Mouse (Mus musculus) megakaryocyte, embryonic 14.5 days (primary cell): Measurements from ENCODE around the gene Atf3. TPM values are rescaled to one million over a fixed set of nuclear protein-coding genes. Genes with fewer than 3 reads are reported as not detected.
A peak's percentile ranks its signal among the peaks of the same experiment; 100 is the strongest.

Source experiments
- H3K27me3 ChIP-seq: replicated peaks from 2 replicates; pipeline ENCODE3; 2012; ENCODE audit warnings: inconsistent platforms
- H3K36me3 ChIP-seq: replicated peaks from 2 replicates; pipeline ENCODE3; 2012; ENCODE audit warnings: low read length, inconsistent platforms, mixed read lengths
- H3K4me1 ChIP-seq: 2 replicates; pipeline ENCODE4 v1.6.1; 2012; ENCODE audit warnings: inconsistent platforms
- H3K4me3 ChIP-seq: replicated peaks from 2 replicates; pipeline ENCODE3; 2012; ENCODE audit warnings: moderate library complexity, mild to moderate bottlenecking, inconsistent platforms
- H3K9me3 ChIP-seq: 2 replicates; pipeline ENCODE4 v1.6.1; 2012; ENCODE audit warnings: inconsistent platforms
- FLI1 ChIP-seq: IDR thresholded peaks from 2 replicates; pipeline ENCODE4 v1.6.1; 2012; ENCODE audit warnings: low read length, inconsistent platforms, mixed read lengths
- GATA1 ChIP-seq: IDR thresholded peaks from 3 replicates; pipeline ENCODE4 v1.6.1; 2012; ENCODE audit warnings: mixed read lengths, low read length, inconsistent platforms, borderline replicate concordance
- polyA plus RNA-seq: library from polyadenylated mRNA; stranded (reverse); fragments of >175 nt; gene quantifications from 2 replicates; pipeline ENCODE4 v1.2.3, GENCODE M21; 2012; ENCODE audit warnings: low replicate concordance; ENCODE audit not compliant: insufficient read depth

The Atf3 gene
- polyA plus RNA-seq, 1 experiment, result 9.5 TPM

- H3K27me3 ChIP-seq, result peaks cover 77% of the 10 kb centered on the region
- no peaks in the 10 kb centered on the region for H3K36me3 ChIP-seq
- H3K4me3 ChIP-seq, result no peak overlapping the region
- peaks cover 24% of the 10 kb centered on the region for H3K4me1 ChIP-seq
- H3K9me3 ChIP-seq, result no peaks in the 10 kb centered on the region
- TF ChIP-seq GATA1, result no peak
These were observed 38.3 kb upstream of the Atf3 start for GRCm38 (mm10) chr1:191256134-191256533.

- no peaks in the 10 kb centered on the region for H3K9me3 ChIP-seq
- H3K4me1 ChIP-seq, result peaks cover 22% of the 10 kb centered on the region
- no peaks in the 10 kb centered on the region for H3K36me3 ChIP-seq
- TF ChIP-seq GATA1 (no peak), FLI1 (no peak)
- H3K4me3 ChIP-seq, result peak overlapping the region; percentile 15
- peaks cover 67% of the 10 kb centered on the region for H3K27me3 ChIP-seq
These were observed 36.6 kb upstream of the Atf3 start for GRCm38 (mm10) chr1:191254448-191254847.

GRCm38 (mm10) chr1:191253636-191254035 lies 35.8 kb upstream of the Atf3 start:
- Histone ChIP-seq H3K4me1 (peaks cover 17% of the 10 kb centered on the region; the same call in 1 of the 2 replicates), H3K36me3 (no peaks in the 10 kb centered on the region)
- TF ChIP-seq GATA1, result no peak
- no peak for TF ChIP-seq FLI1

GRCm38 (mm10) chr1:191249975-191250374 lies 32.1 kb upstream of the Atf3 start:
- TF ChIP-seq FLI1 (no peak), GATA1 (no peak)
- Histone ChIP-seq H3K27me3 (peaks cover 26% of the 10 kb centered on the region), H3K9me3 (peaks cover 8% of the 10 kb centered on the region), H3K36me3 (peaks cover 4% of the 10 kb centered on the region), H3K4me1 (peaks cover 19% of the 10 kb centered on the region; the same call in 1 of the 2 replicates), H3K4me3 (peak overlapping the region; percentile 64)

More at GRCm38 (mm10) chr1:191253636-191254035, 35.8 kb upstream of the Atf3 start:
- H3K9me3 ChIP-seq, result no peaks in the 10 kb centered on the region
- no peak overlapping the region for H3K4me3 ChIP-seq
- H3K27me3 ChIP-seq, result peaks cover 59% of the 10 kb centered on the region

GRCm38 (mm10) chr1:191248423-191248822 lies 30.6 kb upstream of the Atf3 start:
- Histone ChIP-seq H3K9me3 (peaks cover 8% of the 10 kb centered on the region), H3K4me1 (peaks cover 14% of the 10 kb centered on the region; the same call in 1 of the 2 replicates), H3K36me3 (peaks cover 4% of the 10 kb centered on the region), H3K4me3 (no peak overlapping the region), H3K27me3 (peaks cover 22% of the 10 kb centered on the region)
- TF ChIP-seq FLI1 (no peak), GATA1 (no peak)

GRCm38 (mm10) chr1:191247561-191247960 lies 29.7 kb upstream of the Atf3 start:
- peaks cover 21% of the 10 kb centered on the region for H3K27me3 ChIP-seq
- H3K4me1 ChIP-seq, result peaks cover 14% of the 10 kb centered on the region; the same call in 1 of the 2 replicates
- no peak for TF ChIP-seq FLI1
- no peak for TF ChIP-seq GATA1
- H3K36me3 ChIP-seq, result peaks cover 4% of the 10 kb centered on the region
- no peak overlapping the region for H3K4me3 ChIP-seq
- H3K9me3 ChIP-seq, result peaks cover 8% of the 10 kb centered on the region

- H3K27me3 ChIP-seq, result peaks cover 22% of the 10 kb centered on the region
- H3K4me1 ChIP-seq, result peaks cover 10% of the 10 kb centered on the region; the same call in 1 of the 2 replicates
- no peak overlapping the region for H3K4me3 ChIP-seq
- peaks cover 8% of the 10 kb centered on the region for H3K9me3 ChIP-seq
- H3K36me3 ChIP-seq, result peaks cover 4% of the 10 kb centered on the region
- no peak for TF ChIP-seq GATA1
- no peak for TF ChIP-seq FLI1
These were observed 26.0 kb upstream of the Atf3 start for GRCm38 (mm10) chr1:191243855-191244254.

GRCm38 (mm10) chr1:191242065-191242698 lies 24.3 kb upstream of the Atf3 start:
- peaks cover 8% of the 10 kb centered on the region for H3K9me3 ChIP-seq
- H3K4me3 ChIP-seq, result no peak overlapping the region
- peaks cover 33% of the 10 kb centered on the region for H3K27me3 ChIP-seq
- TF ChIP-seq FLI1, result no peak
- no peak for TF ChIP-seq GATA1
- peaks cover 4% of the 10 kb centered on the region for H3K36me3 ChIP-seq
- H3K4me1 ChIP-seq, result peaks cover 7% of the 10 kb centered on the region; the same call in 1 of the 2 replicates

GRCm38 (mm10) chr1:191241574-191241973 lies 23.7 kb upstream of the Atf3 start:
- peaks cover 4% of the 10 kb centered on the region for H3K36me3 ChIP-seq
- peaks cover 7% of the 10 kb centered on the region for H3K9me3 ChIP-seq
- H3K4me1 ChIP-seq, result peaks cover 12% of the 10 kb centered on the region; the same call in 1 of the 2 replicates
- peaks cover 38% of the 10 kb centered on the region for H3K27me3 ChIP-seq
- no peak for TF ChIP-seq FLI1
- TF ChIP-seq GATA1, result no peak
- no peak overlapping the region for H3K4me3 ChIP-seq

GRCm38 (mm10) chr1:191239602-191240001 lies 21.8 kb upstream of the Atf3 start:
- Histone ChIP-seq H3K27me3 (peaks cover 44% of the 10 kb centered on the region), H3K4me1 (peaks cover 12% of the 10 kb centered on the region; the same call in 1 of the 2 replicates), H3K9me3 (no peaks in the 10 kb centered on the region), H3K4me3 (no peak overlapping the region), H3K36me3 (no peaks in the 10 kb centered on the region)
- TF ChIP-seq FLI1 (no peak), GATA1 (no peak)
